Mouse (Mus musculus): ENCODE measurements around the gene Olfr615. TPM values are rescaled to one million over a fixed set of nuclear protein-coding genes. Genes with fewer than 3 reads are reported as not detected.
"Not testable (repeated sequence)": the region's sequence is repeated elsewhere in the genome, so short reads cannot be mapped to it uniquely, and the experiment has no call there.

The Olfr615 gene
- polyA plus RNA-seq (2014; fragmentation: Nextera tagmentation; extraction: Ambion mirVana), result not detected in 2 replicates

- no peaks in the 10 kb centered on the region for H3K4me1 ChIP-seq (replicated peaks; ENCODE audit: control insufficient read depth, insufficient read depth, low read length)
- H3K4me2 ChIP-seq, result no peak within 1 kb of the TSS
- no peak within 1 kb of the TSS for H3K4me3 ChIP-seq (ENCODE audit: low read depth, low read length)
- ATAC-seq (replicated peaks; ENCODE audit: low FRiP score), result no peak
- DNase-seq (ENCODE audit: low spot score), result no peak
- no peak within 1 kb of the TSS for H3K27ac ChIP-seq (ENCODE audit: low read depth, low read length)
- no peaks in the 10 kb centered on the region for H3K36me3 ChIP-seq (ENCODE audit: control insufficient read depth, insufficient read depth, low read length)
- H3K9me3 ChIP-seq (ENCODE audit: control insufficient read depth, low read length), result no peaks in the 10 kb centered on the region
- no peak within 1 kb of the TSS for H3K9ac ChIP-seq (ENCODE audit: low read depth, low read length)
- 56% methylated on average over 2 of the region's 2 CpGs for WGBS
- no peaks in the 10 kb centered on the region for H3K27me3 ChIP-seq (replicated peaks; ENCODE audit: control insufficient read depth, insufficient read depth, low read length)
These were observed at the start of gene Olfr615 for GRCm38 (mm10) chr7:103555779-103556178. Gene Olfr615 (plus strand): TSS chr7:103556079.

GRCm38 (mm10) chr7:103512022-103512421, 43.9 kb upstream of the Olfr615 start, which contains the start of gene Olfr610:
Gene Olfr610 (minus strand): TSS chr7:103512122.
- ATAC-seq (replicated peaks; ENCODE audit: low FRiP score), result no peak
- Histone ChIP-seq H3K4me2 (no peak within 1 kb of the TSS), H3K4me3 (ENCODE audit: low read depth, low read length) (no peak within 1 kb of the TSS), H3K9me3 (ENCODE audit: control insufficient read depth, low read length) (no peaks in the 10 kb centered on the region), H3K4me1 (replicated peaks; ENCODE audit: control insufficient read depth, insufficient read depth, low read length) (no peaks in the 10 kb centered on the region), H3K36me3 (ENCODE audit: control insufficient read depth, insufficient read depth, low read length) (no peaks in the 10 kb centered on the region), H3K9ac (ENCODE audit: low read depth, low read length) (no peak within 1 kb of the TSS), H3K27me3 (replicated peaks; ENCODE audit: control insufficient read depth, insufficient read depth, low read length) (no peaks in the 10 kb centered on the region), H3K27ac (ENCODE audit: low read depth, low read length) (no peak within 1 kb of the TSS)
- no peak for DNase-seq (ENCODE audit: low spot score)
- WGBS, result 71% methylated on average over 2 of the region's 2 CpGs

GRCm38 (mm10) chr7:103520746-103521145, 35.1 kb upstream of the Olfr615 start, which contains the start of gene Olfr611:
Gene Olfr611 (minus strand): TSS chr7:103520846.
- not testable (repeated sequence) for H3K9ac ChIP-seq (ENCODE audit: low read depth, low read length); H3K4me2 ChIP-seq; H3K4me3 ChIP-seq (ENCODE audit: low read depth, low read length); H3K36me3 ChIP-seq (ENCODE audit: control insufficient read depth, insufficient read depth, low read length); H3K27ac ChIP-seq (ENCODE audit: low read depth, low read length); ATAC-seq (replicated peaks; ENCODE audit: low FRiP score); H3K9me3 ChIP-seq (ENCODE audit: control insufficient read depth, low read length); H3K4me1 ChIP-seq (replicated peaks; ENCODE audit: control insufficient read depth, insufficient read depth, low read length); H3K27me3 ChIP-seq (replicated peaks; ENCODE audit: control insufficient read depth, insufficient read depth, low read length); DNase-seq (ENCODE audit: low spot score)
- 64% methylated on average over 1 of the region's 1 CpGs for WGBS

GRCm38 (mm10) chr7:103542617-103543016, 13.3 kb upstream of the Olfr615 start, which contains the start of gene Olfr612:
Gene Olfr612 (minus strand): TSS chr7:103542717.
- H3K4me1 ChIP-seq (replicated peaks; ENCODE audit: control insufficient read depth, insufficient read depth, low read length); ATAC-seq (replicated peaks; ENCODE audit: low FRiP score); H3K27me3 ChIP-seq (replicated peaks; ENCODE audit: control insufficient read depth, insufficient read depth, low read length); H3K9me3 ChIP-seq (ENCODE audit: control insufficient read depth, low read length); H3K4me3 ChIP-seq (ENCODE audit: low read depth, low read length); H3K9ac ChIP-seq (ENCODE audit: low read depth, low read length); DNase-seq (ENCODE audit: low spot score); H3K36me3 ChIP-seq (ENCODE audit: control insufficient read depth, insufficient read depth, low read length); H3K4me2 ChIP-seq; H3K27ac ChIP-seq (ENCODE audit: low read depth, low read length): not testable (repeated sequence)
- 75% methylated on average over 2 of the region's 2 CpGs for WGBS

GRCm38 (mm10) chr7:103547774-103548173, 8.1 kb upstream of the Olfr615 start, which contains the start of gene Olfr613:
Gene Olfr613 (plus strand): TSS chr7:103548074.
- Histone ChIP-seq H3K36me3 (ENCODE audit: control insufficient read depth, insufficient read depth, low read length) (no peaks in the 10 kb centered on the region), H3K27ac (ENCODE audit: low read depth, low read length) (no peak within 1 kb of the TSS), H3K4me3 (ENCODE audit: low read depth, low read length) (no peak within 1 kb of the TSS), H3K9me3 (ENCODE audit: control insufficient read depth, low read length) (no peaks in the 10 kb centered on the region), H3K9ac (ENCODE audit: low read depth, low read length) (no peak within 1 kb of the TSS), H3K27me3 (replicated peaks; ENCODE audit: control insufficient read depth, insufficient read depth, low read length) (no peaks in the 10 kb centered on the region), H3K4me2 (no peak within 1 kb of the TSS), H3K4me1 (replicated peaks; ENCODE audit: control insufficient read depth, insufficient read depth, low read length) (no peaks in the 10 kb centered on the region)
- ATAC-seq (replicated peaks; ENCODE audit: low FRiP score), result no peak
- 69% methylated on average over 2 of the region's 2 CpGs for WGBS
- no peak for DNase-seq (ENCODE audit: low spot score)

- no peak within 1 kb of the TSS for H3K4me3 ChIP-seq (ENCODE audit: low read depth, low read length)
- H3K9ac ChIP-seq (ENCODE audit: low read depth, low read length), result no peak within 1 kb of the TSS
- ATAC-seq (replicated peaks; ENCODE audit: low FRiP score), result no peak
- WGBS, result 72% methylated on average over 3 of the region's 3 CpGs
- no peaks in the 10 kb centered on the region for H3K36me3 ChIP-seq (ENCODE audit: control insufficient read depth, insufficient read depth, low read length)
- H3K4me1 ChIP-seq (replicated peaks; ENCODE audit: control insufficient read depth, insufficient read depth, low read length), result no peaks in the 10 kb centered on the region
- H3K9me3 ChIP-seq (ENCODE audit: control insufficient read depth, low read length), result no peaks in the 10 kb centered on the region
- no peaks in the 10 kb centered on the region for H3K27me3 ChIP-seq (replicated peaks; ENCODE audit: control insufficient read depth, insufficient read depth, low read length)
- DNase-seq (ENCODE audit: low spot score), result no peak
- H3K4me2 ChIP-seq, result no peak within 1 kb of the TSS
- H3K27ac ChIP-seq (ENCODE audit: low read depth, low read length), result no peak within 1 kb of the TSS
These were observed 13.2 kb downstream of the Olfr615 start, which contains the start of gene Olfr616 for GRCm38 (mm10) chr7:103569043-103569442. Gene Olfr616 (minus strand): TSS chr7:103569143.

- no peaks in the 10 kb centered on the region for H3K4me1 ChIP-seq (replicated peaks; ENCODE audit: control insufficient read depth, insufficient read depth, low read length)
- no peak within 1 kb of the TSS for H3K9ac ChIP-seq (ENCODE audit: low read depth, low read length)
- 76% methylated on average over 1 of the region's 1 CpGs for WGBS
- ATAC-seq (replicated peaks; ENCODE audit: low FRiP score) (no peak), DNase-seq (ENCODE audit: low spot score) (no peak)
- no peak within 1 kb of the TSS for H3K27ac ChIP-seq (ENCODE audit: low read depth, low read length)
- no peaks in the 10 kb centered on the region for H3K27me3 ChIP-seq (replicated peaks; ENCODE audit: control insufficient read depth, insufficient read depth, low read length)
- no peaks in the 10 kb centered on the region for H3K9me3 ChIP-seq (ENCODE audit: control insufficient read depth, low read length)
- H3K4me3 ChIP-seq (ENCODE audit: low read depth, low read length), result no peak within 1 kb of the TSS
- no peaks in the 10 kb centered on the region for H3K36me3 ChIP-seq (ENCODE audit: control insufficient read depth, insufficient read depth, low read length)
- no peak within 1 kb of the TSS for H3K4me2 ChIP-seq
These were observed 16.9 kb downstream of the Olfr615 start, which contains the start of gene Olfr617 for GRCm38 (mm10) chr7:103572761-103573160. Gene Olfr617 (plus strand): TSS chr7:103573061.

- Histone ChIP-seq H3K27ac (ENCODE audit: low read depth, low read length) (no peak within 1 kb of the TSS), H3K36me3 (ENCODE audit: control insufficient read depth, insufficient read depth, low read length) (no peaks in the 10 kb centered on the region), H3K4me2 (no peak within 1 kb of the TSS), H3K9ac (ENCODE audit: low read depth, low read length) (no peak within 1 kb of the TSS), H3K27me3 (replicated peaks; ENCODE audit: control insufficient read depth, insufficient read depth, low read length) (no peaks in the 10 kb centered on the region), H3K9me3 (ENCODE audit: control insufficient read depth, low read length) (no peaks in the 10 kb centered on the region), H3K4me3 (ENCODE audit: low read depth, low read length) (no peak within 1 kb of the TSS), H3K4me1 (replicated peaks; ENCODE audit: control insufficient read depth, insufficient read depth, low read length) (no peaks in the 10 kb centered on the region)
- WGBS, result 60% methylated on average over 2 of the region's 2 CpGs
- DNase-seq (ENCODE audit: low spot score), result no peak
- no peak for ATAC-seq (replicated peaks; ENCODE audit: low FRiP score)
These were observed 33.9 kb downstream of the Olfr615 start, which contains the start of gene Olfr618 for GRCm38 (mm10) chr7:103589803-103590202. Gene Olfr618 (plus strand): TSS chr7:103590103.

GRCm38 (mm10) chr7:103600275-103600674, 44.4 kb downstream of the Olfr615 start, which contains the start of gene Olfr619:
Gene Olfr619 (plus strand): TSS chr7:103600575.
- ATAC-seq (replicated peaks; ENCODE audit: low FRiP score) (no peak), DNase-seq (ENCODE audit: low spot score) (no peak)
- no peaks in the 10 kb centered on the region for H3K27me3 ChIP-seq (replicated peaks; ENCODE audit: control insufficient read depth, insufficient read depth, low read length)
- H3K4me2 ChIP-seq, result no peak within 1 kb of the TSS
- no peaks in the 10 kb centered on the region for H3K9me3 ChIP-seq (ENCODE audit: control insufficient read depth, low read length)
- no peak within 1 kb of the TSS for H3K4me3 ChIP-seq (ENCODE audit: low read depth, low read length)
- no peaks in the 10 kb centered on the region for H3K36me3 ChIP-seq (ENCODE audit: control insufficient read depth, insufficient read depth, low read length)
- no peak within 1 kb of the TSS for H3K27ac ChIP-seq (ENCODE audit: low read depth, low read length)
- H3K4me1 ChIP-seq (replicated peaks; ENCODE audit: control insufficient read depth, insufficient read depth, low read length), result no peaks in the 10 kb centered on the region
- H3K9ac ChIP-seq (ENCODE audit: low read depth, low read length), result no peak within 1 kb of the TSS

All from liver, embryonic 11.5 days (tissue).